Mouse (Mus musculus) testis, adult 2 months (tissue): ENCODE measurements at regions not wholly inside any gene's neighbourhood (a gene's known extent, or its start where the extent isn't known, plus 50 kb on each side); places are given as distances from the start of the nearest gene placed in this dataset.

Experiments
- CTCF ChIP-seq: fragments of 200-500 bp; IDR thresholded peaks from 2 replicates; pipeline ENCODE4 v1.5.1; 2012; ENCODE audit warnings: low read depth, mild to moderate bottlenecking, inconsistent platforms, low read length, moderate library complexity; ENCODE audit not compliant: control insufficient read depth, insufficient read depth, insufficient replicate concordance
- POLR2A ChIP-seq: fragments of 200-500 bp; IDR thresholded peaks from 2 replicates; pipeline ENCODE4 v1.6.1; 2012; ENCODE audit warnings: low read depth, mild to moderate bottlenecking, inconsistent platforms, low read length, moderate library complexity; ENCODE audit not compliant: control insufficient read depth

DNA sequence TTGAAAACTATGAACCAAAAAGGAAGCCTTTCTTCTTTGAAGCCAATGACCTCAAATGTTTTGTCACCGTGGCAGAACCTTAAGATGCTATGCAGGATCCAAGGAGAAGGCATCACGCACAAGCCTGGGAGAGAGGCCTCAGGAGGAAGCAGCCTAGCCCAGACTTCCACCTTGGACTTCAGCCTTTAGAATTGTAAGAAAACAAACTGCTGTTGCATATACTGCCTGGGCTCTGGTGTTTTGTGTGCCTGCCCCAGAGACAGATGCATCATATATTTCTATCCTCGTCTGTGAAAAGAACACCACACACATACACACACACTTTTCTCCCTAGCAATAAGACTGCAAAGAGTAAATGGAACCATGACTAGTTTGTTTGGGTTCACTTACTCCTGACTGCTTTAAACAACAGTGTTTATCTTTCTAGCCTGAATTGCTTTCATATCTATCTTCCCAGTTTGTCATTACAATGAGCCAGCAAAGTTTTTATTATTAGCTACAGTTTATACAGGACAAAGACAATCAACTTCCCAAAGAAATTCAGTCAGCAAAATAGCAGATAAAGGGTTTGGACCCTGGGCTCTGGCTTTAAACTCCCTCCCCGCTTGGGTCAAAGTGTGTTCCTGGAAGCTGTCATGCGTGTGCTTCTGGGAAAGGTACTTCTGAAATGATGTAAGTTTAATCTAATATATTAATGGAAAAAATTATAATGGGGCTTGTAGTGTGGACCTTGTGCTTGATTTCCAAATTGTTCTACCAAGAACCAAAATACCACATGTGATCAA lies 204.2 kb downstream of the Gm5447 start:
- no peak for TF ChIP-seq CTCF
- no peak for TF ChIP-seq POLR2A
